Mouse (Mus musculus) left cerebral cortex, adult 11 months (tissue): ENCODE data around the gene Ssbp2.

Experiments used
- DNase-seq: peaks from one replicate; pipeline ENCODE4 v3.0.0; 2022; ENCODE audit warnings: low spot score

Gene Ssbp2

GRCm38 (mm10) chr13:91634123-91634522 lies 174.0 kb downstream of the Ssbp2 start:
- DNase-seq: no peak

- no peak for DNase-seq
Observed at GRCm38 (mm10) chr13:91635957-91636356, 175.9 kb downstream of the Ssbp2 start.

GRCm38 (mm10) chr13:91636814-91637213 lies 176.7 kb downstream of the Ssbp2 start:
- DNase-seq: peak; percentile 61

- DNase-seq: no peak
Observed at GRCm38 (mm10) chr13:91638836-91639235, 178.8 kb downstream of the Ssbp2 start.

GRCm38 (mm10) chr13:91640219-91640618 lies 180.1 kb downstream of the Ssbp2 start:
- no peak for DNase-seq

- no peak for DNase-seq
Observed at GRCm38 (mm10) chr13:91648240-91648639, 188.2 kb downstream of the Ssbp2 start.

GRCm38 (mm10) chr13:91649926-91650325 lies 189.8 kb downstream of the Ssbp2 start:
- DNase-seq: no peak

DNA sequence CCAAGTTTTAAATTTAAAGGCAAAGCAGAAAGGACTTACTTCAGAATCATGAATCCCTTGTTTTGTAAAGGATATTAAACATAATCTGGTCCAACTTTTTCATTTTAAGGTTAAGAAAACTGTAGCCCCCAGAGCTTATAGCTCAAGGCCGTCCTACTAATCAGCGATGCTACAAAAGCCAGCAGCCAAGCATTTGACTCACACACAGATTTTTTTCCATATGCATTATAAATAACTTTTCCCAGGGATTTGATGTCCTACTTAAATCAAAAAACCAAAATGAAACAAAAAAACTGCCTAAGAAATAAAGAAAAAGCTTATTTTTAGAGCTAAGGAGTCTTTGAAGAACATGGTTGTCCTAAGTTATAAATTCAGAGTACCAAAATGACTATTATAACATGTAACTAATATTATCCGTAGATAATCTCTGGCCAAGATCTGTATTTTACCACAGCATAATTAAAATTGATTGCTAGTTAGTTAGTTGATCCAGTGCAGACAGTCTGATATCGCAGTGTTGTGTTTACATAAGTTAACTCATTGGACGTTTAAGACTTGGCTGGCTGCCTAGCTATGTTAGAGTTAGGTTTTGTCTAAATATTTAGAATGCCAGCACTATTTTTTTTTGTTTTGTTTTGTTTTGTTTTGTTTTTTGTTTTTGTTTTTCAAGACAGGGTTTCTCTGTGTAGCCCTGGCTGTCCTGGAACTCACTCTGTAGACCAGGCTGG lies 201.1 kb downstream of the Ssbp2 start:
- no peak for DNase-seq

- DNase-seq: no peak
Observed at GRCm38 (mm10) chr13:91662751-91663150, 202.7 kb downstream of the Ssbp2 start.

DNA sequence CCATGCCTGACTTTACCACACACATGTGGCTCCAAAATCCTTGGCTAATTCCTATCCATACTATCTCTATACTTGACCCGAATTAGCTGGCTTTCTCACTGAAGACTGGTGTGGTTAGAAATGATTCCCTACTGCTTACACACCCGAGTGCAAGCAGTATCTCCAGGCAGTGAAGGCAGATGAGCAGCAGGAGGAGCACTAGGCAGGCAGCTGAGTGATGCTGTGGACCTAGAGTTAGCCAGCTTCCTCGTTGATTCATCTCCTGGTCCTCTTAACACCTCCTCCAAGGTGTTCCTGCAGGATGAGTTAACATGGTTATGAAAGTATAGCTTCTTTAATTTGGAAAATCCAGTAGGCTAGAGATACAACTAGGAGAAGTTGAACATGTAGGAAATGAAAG lies 213.2 kb downstream of the Ssbp2 start:
- DNase-seq: no peak

DNA sequence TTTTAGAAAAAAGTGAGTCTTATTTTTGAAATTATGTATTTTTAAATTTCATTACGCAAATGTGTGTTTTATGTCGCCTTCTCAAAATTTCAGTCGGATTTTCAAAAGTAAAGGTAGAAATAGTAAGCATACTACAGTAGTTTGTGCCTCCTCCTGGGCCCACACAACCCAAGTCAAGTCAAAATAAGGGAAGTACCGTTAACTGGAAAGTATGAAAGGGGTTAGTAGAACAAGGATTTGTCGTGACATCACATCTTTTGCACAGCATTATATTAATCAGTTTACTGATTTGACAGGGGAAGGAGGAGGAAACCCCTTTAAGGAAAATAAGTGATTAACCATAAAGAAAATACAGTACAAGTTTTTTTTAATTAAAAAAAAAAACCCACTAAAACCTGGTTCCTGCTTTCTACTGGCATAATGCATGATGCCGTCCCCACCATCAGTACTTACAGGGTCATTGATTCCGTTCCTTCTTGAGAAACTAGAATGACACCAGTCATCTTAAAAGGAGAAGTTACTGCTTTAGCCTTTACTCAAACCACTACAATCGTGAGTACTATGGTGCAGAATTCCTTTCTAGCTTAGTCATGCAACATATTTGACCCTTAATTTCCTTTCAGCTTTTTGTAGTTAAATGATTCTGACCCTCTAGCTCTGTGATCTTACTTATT lies 220.8 kb downstream of the Ssbp2 start:
- no peak for DNase-seq

DNA sequence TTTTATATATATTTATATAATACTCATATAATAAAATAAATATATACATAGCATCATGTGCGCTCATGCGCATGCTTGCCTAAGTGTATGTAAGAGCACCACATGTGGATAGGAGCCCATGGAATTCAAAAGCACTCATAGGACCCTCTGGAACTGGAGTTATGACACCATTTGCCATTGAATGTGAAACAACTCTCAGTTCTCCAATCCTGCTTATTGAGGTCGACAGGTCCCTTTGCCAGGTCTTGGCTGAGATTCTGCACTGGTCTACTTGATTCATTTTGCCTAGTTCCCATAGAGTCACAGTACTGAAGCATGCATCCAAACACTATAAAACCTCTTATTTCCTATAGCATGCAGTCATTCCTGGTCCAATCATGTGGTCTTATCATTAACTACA lies 221.4 kb downstream of the Ssbp2 start:
- DNase-seq: no peak

DNA sequence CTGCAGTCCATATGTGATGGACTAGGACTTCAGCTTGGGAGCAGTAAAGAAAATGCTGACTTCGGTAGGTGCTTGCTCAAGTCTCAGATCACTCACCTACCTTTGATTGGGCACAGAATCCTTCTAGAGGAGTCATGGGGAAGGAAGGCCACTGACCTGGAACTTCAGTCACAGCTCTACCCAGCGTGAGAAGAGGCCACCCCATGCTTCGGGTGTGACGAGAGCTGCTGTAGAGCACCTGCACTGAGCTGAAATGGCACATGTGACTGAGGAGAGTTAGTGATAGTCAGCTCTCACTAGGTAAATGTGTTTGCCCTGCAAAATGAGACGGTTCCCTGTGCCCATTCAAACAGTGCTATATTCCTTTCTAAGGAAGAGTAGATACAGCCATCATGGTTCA lies 230.0 kb downstream of the Ssbp2 start:
- no peak for DNase-seq

- DNase-seq: no peak
Observed at GRCm38 (mm10) chr13:91693615-91694014, 233.5 kb downstream of the Ssbp2 start.

GRCm38 (mm10) chr13:91695406-91695805 lies 235.3 kb downstream of the Ssbp2 start:
- DNase-seq: no peak

DNA sequence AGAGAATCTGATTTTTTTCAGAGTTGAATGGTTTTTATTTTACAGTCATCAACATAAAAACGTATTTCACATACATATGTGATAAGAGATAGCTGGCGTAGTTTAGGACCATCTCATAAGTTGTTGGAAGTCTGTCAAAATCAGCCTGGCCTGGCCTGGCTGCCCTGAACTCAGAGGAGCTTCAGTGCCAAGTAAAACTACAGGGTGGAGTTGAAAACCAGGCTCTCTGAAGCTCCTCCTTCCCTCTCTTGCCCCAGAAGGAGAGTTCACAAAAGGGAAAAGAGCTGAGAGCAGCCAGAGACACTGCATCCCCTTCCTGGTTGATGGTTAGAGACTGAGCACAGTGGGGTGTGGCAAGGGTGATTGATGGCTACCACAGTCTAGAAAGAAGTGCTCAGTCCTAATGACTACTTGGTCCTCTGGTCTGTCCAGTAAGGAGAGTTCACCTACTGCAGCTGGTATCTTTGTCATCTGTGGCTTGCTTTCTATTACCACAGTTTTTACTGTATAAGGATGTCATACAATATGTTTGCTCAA lies 236.1 kb downstream of the Ssbp2 start:
- no peak for DNase-seq

DNA sequence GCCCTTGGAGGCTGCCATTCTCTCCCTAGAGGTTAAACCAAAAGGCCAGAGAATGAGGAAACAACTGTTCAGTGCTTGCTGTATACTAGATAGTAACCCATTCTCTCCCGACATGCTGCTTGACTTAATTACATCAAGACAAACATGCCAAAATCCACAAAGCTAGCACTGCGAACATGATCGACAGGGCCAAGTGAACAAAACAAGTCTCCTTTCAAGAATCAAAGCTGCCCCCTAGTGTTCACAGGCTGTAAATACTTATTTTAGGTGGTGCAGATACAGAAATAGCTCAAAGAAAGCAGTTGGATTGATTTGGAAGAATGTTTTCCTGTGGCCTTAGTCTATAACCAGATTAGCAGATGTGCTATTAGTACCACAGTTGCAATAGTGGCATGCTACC lies 236.9 kb downstream of the Ssbp2 start:
- DNase-seq: no peak

DNA sequence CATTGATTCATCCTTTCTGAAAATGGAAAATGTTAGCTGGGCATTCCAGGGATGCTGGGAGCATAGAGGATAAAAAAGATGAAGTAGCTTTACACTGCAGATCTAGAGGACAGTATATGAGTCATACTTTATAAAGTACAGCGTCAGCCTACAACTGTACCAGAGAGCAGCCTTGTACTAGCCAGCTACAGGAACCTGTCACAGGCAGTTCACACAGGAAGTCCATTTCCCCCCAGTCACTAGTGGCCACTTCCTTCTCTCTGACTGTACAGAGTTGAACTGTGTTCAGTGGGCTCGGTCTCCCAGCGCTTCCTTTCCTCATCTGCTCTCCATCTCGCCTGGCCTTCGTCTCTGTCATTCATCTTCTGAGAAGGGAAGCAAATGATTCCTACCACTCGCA lies 242.3 kb downstream of the Ssbp2 start:
- no peak for DNase-seq

DNA sequence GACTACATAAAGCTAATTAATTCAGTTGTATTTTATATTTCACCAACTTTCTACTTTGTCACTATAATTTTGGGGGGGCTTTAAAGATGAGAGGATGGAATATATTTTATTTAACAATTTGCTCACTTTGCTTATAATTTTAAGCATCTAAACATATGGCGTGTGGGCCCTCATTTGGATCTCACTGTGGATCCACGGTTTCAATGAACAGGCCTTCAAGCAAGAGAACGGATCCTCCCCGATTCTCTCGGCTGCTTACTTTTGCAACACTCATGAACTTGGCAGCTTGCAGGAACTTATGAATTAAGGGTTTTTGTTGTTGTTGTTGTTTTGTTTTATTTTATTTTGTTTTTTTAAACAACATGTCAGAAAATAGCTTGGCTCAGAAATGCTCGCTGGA lies 259.4 kb downstream of the Ssbp2 start:
- DNase-seq: no peak

DNA sequence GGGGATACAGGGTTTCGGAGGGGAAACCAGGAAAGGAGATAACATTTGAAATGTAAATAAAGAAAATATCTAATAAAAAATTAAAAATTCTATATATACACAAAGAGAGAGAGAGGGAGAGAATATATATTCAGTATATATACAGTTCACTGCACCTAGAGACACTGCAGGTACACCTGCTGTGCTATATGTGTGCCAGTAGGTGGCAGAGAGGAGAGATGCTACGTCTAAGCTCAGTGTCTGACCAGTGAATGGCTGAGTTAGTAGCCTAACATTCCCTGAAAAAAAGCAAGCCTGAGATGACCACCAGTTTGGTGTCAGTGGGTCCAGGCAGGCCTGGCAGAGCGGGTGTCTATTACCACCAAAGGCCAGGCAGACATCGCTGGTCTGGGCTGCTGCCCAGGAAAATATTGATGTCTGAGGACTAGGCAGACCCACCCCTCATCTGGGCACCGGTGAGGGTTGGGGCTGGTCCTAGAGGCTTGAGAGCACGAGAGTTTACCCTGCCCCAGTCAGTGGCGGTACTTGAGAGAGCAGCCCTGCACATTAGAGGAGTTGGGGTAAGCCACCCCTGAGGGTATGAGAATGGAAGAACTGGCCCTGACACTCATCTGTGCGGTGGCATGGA lies 263.1 kb downstream of the Ssbp2 start:
- DNase-seq: no peak

GRCm38 (mm10) chr13:91723736-91724119 lies 263.6 kb downstream of the Ssbp2 start:
- DNase-seq: no peak

- DNase-seq: no peak
Observed at GRCm38 (mm10) chr13:91724211-91724610, 264.1 kb downstream of the Ssbp2 start.

DNA sequence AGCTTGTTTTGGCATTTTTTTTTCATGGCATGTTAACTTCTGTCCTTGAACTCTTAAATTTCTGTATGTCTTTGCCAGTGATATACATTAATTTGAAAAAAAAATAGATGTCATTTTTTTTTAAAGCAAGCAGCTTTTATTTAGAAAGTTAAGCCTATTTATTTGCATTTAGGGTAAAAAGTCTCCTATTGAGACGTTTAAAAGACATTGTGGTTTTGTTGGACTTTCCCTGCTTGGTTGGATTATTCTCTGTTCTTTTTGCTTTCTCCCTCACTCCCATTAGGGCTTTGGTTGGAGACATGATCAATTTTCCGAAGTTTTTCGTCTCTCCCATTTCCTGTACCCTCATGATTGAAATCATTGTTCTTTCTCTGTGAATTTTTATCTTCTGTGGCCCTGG lies 265.0 kb downstream of the Ssbp2 start:
- DNase-seq: no peak
